Mouse (Mus musculus) hindbrain, postnatal 0 days (tissue): ENCODE measurements around the gene Ttll11. TPM values are rescaled to one million over a fixed set of nuclear protein-coding genes. Genes with fewer than 3 reads are reported as not detected.

Experiments used
- ATAC-seq: fragments of 200-750 bp; cut with Nextera tagmentation; 2 replicates; pipeline ENCODE4 v1.8.0; 2017; ENCODE audit warnings: mild to moderate bottlenecking, moderate TSS enrichment, moderate library complexity
- DNase-seq: peaks from one replicate; pipeline ENCODE4 v3.0.0-alpha.2; 2015; ENCODE audit warnings: low spot score
- H3K27ac ChIP-seq: fragments of 300-500 bp; sonication (generic); 2 replicates; pipeline ENCODE4 v1.5.1; 2014; ENCODE audit warnings: mild to moderate bottlenecking
- H3K27me3 ChIP-seq: fragments of 300-500 bp; sonication (generic); 2 replicates; pipeline ENCODE4 v1.6.1; 2014; ENCODE audit warnings: low read length, mixed read lengths; ENCODE audit not compliant: insufficient read depth
- H3K36me3 ChIP-seq: fragments of 300-500 bp; sonication (generic); 2 replicates; pipeline ENCODE4 v1.6.1; 2014; ENCODE audit warnings: low read length, mixed read lengths; ENCODE audit not compliant: insufficient read depth
- H3K4me1 ChIP-seq: fragments of 300-500 bp; sonication (generic); 2 replicates; pipeline ENCODE4 v1.6.1; 2014; ENCODE audit warnings: antibody characterized with exemption, low read length, mixed read lengths; ENCODE audit not compliant: insufficient read depth
- H3K4me2 ChIP-seq: fragments of 300-500 bp; sonication (generic); 2 replicates; pipeline ENCODE4 v1.6.1; 2014; ENCODE audit warnings: low read depth, mild to moderate bottlenecking, low read length, moderate library complexity, mixed read lengths
- H3K4me3 ChIP-seq: fragments of 300-500 bp; sonication (generic); 2 replicates; pipeline ENCODE4 v1.5.1; 2014; ENCODE audit warnings: low read length
- H3K9ac ChIP-seq: fragments of 300-500 bp; sonication (generic); replicated peaks from 2 replicates; pipeline ENCODE4 v1.6.1; 2014; ENCODE audit warnings: mild to moderate bottlenecking, low read length, moderate library complexity, mixed read lengths
- H3K9me3 ChIP-seq: fragments of 300-500 bp; sonication (generic); 2 replicates; pipeline ENCODE4 v1.6.1; 2016; ENCODE audit warnings: low read length, mixed read lengths
- CTCF ChIP-seq: IDR thresholded peaks from 2 replicates; pipeline ENCODE4 v1.5.1; 2016; ENCODE audit warnings: antibody characterized with exemption, control low read depth, low read depth
- WGBS: fragments of 180-500 bp; shearing (Covaris S2); extraction: QIAGEN DNeasy Blood & Tissue Kit; methylation state at CpG from one replicate; pipeline ENCODE4 v1.1.7; 2014; 5-methylcytosine and 5-hydroxymethylcytosine counted together
- polyA plus RNA-seq: library from polyadenylated mRNA; unstranded; fragments of >200 nt; fragmentation: Nextera tagmentation; extraction: Ambion mirVana; gene quantifications from 2 replicates; pipeline ENCODE4 v1.2.1, GENCODE M21; 2015
- total RNA-seq: library from RNA; depleted of rRNA; stranded (reverse); fragments of >200 nt; gene quantifications from 2 replicates; pipeline ENCODE4 v1.2.3, GENCODE M21; 2014

The Ttll11 gene
- total and polyA plus RNA-seq, 2 experiments from 2014 or later = 5.8 to 8.2 TPM

DNA sequence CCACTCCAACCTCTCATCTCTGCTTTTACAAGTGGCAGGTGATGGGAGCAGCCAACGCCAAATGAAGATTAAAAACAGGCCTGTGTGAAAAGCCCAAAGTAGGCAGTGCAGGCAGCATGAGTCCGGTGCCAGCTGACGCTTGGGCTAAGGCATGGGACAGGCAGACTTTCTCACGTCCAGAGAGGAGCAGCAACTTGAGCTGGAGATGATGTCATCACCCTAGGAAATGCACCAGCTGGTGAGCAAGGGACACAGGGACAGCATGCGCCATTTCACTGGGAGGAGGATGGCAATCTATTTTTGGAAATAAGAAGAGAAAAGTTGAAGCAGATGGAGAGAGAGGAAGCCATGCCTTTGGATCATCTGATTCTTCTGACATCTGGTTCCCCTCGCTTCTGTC is 51.6 kb downstream of the Ttll11 start:
- H3K4me1 ChIP-seq = no peaks in the 10 kb centered on the region
- WGBS = 66% methylated on average over 6 of the region's 6 CpGs
- H3K36me3 ChIP-seq = no peaks in the 10 kb centered on the region
- DNase-seq (no peak), ATAC-seq (peak; percentile 41; the same call in 1 of the 2 replicates)
- no peak overlapping the region for H3K9ac ChIP-seq
- H3K27ac ChIP-seq = no peak overlapping the region
- no peaks in the 10 kb centered on the region for H3K27me3 ChIP-seq
- TF ChIP-seq CTCF = no peak
- H3K9me3 ChIP-seq = no peaks in the 10 kb centered on the region
- H3K4me3 ChIP-seq = no peak overlapping the region
- no peak overlapping the region for H3K4me2 ChIP-seq

GRCm38 (mm10) chr2:35924947-35925346 is 54.8 kb downstream of the Ttll11 start:
- TF ChIP-seq CTCF = no peak
- no peak for ATAC-seq
- H3K4me3 ChIP-seq = no peak overlapping the region
- H3K27ac ChIP-seq = no peak overlapping the region
- H3K9ac ChIP-seq = no peak overlapping the region
- DNase-seq = no peak
- H3K27me3 ChIP-seq = no peaks in the 10 kb centered on the region
- no peak overlapping the region for H3K4me2 ChIP-seq
- H3K36me3 ChIP-seq = no peaks in the 10 kb centered on the region
- no peaks in the 10 kb centered on the region for H3K9me3 ChIP-seq
- WGBS = 76% methylated on average over 4 of the region's 4 CpGs
- no peaks in the 10 kb centered on the region for H3K4me1 ChIP-seq

- DNase-seq (no peak), ATAC-seq (no peak)
- no peak overlapping the region for H3K4me3 ChIP-seq
- H3K9me3 ChIP-seq = no peaks in the 10 kb centered on the region
- H3K4me1 ChIP-seq = no peaks in the 10 kb centered on the region
- H3K4me2 ChIP-seq = no peak overlapping the region
- no peak for TF ChIP-seq CTCF
- 70% methylated on average over 3 of the region's 3 CpGs for WGBS
- no peak overlapping the region for H3K9ac ChIP-seq
- no peak overlapping the region for H3K27ac ChIP-seq
- no peaks in the 10 kb centered on the region for H3K27me3 ChIP-seq
- no peaks in the 10 kb centered on the region for H3K36me3 ChIP-seq
These were observed 56.8 kb downstream of the Ttll11 start for GRCm38 (mm10) chr2:35922956-35923355.

- no peak for TF ChIP-seq CTCF
- Histone ChIP-seq H3K4me3 (no peak overlapping the region), H3K9me3 (no peaks in the 10 kb centered on the region), H3K27ac (no peak overlapping the region), H3K27me3 (no peaks in the 10 kb centered on the region), H3K36me3 (no peaks in the 10 kb centered on the region), H3K9ac (no peak overlapping the region), H3K4me1 (no peaks in the 10 kb centered on the region), H3K4me2 (no peak overlapping the region)
- 81% methylated on average over 4 of the region's 4 CpGs for WGBS
- no peak for DNase-seq
- ATAC-seq = no peak
These were observed 67.6 kb downstream of the Ttll11 start for GRCm38 (mm10) chr2:35912090-35912489.

GRCm38 (mm10) chr2:35911675-35912074 is 68.0 kb downstream of the Ttll11 start:
- Histone ChIP-seq H3K4me3 (no peak overlapping the region), H3K9ac (no peak overlapping the region), H3K27ac (no peak overlapping the region), H3K4me2 (no peak overlapping the region), H3K4me1 (no peaks in the 10 kb centered on the region), H3K9me3 (no peaks in the 10 kb centered on the region), H3K36me3 (no peaks in the 10 kb centered on the region), H3K27me3 (no peaks in the 10 kb centered on the region)
- no peak for TF ChIP-seq CTCF
- 88% methylated on average over 1 of the region's 1 CpGs for WGBS
- DNase-seq (no peak), ATAC-seq (no peak)

DNA sequence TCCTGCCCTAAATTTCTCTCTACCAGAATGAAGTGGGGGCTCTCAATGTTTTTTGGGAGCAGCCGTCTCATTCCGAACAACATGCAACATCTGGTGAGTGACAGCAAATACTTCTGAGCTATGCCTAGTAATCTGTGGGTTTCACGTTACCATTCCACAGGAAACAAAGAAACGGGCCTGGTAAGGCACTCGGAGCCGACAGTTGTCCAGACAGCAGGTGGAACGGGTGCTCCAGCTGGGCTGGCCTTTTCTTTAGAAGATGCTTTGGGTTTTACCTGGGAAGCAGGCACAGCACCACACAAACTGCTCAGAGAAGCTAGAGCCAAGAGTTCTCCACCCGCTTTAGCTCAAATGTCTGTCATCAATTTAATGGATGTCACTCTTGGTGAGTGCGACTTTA is 69.0 kb downstream of the Ttll11 start:
- Histone ChIP-seq H3K36me3 (no peaks in the 10 kb centered on the region), H3K4me1 (no peaks in the 10 kb centered on the region), H3K27ac (no peak overlapping the region), H3K4me3 (no peak overlapping the region), H3K4me2 (no peak overlapping the region), H3K27me3 (no peaks in the 10 kb centered on the region), H3K9me3 (no peaks in the 10 kb centered on the region), H3K9ac (no peak overlapping the region)
- ATAC-seq (no peak), DNase-seq (no peak)
- TF ChIP-seq CTCF = no peak
- 65% methylated on average over 9 of the region's 9 CpGs for WGBS

- H3K4me2 ChIP-seq = no peak overlapping the region
These were observed 70.4 kb downstream of the Ttll11 start for GRCm38 (mm10) chr2:35909353-35909752.

More at GRCm38 (mm10) chr2:35909353-35909752, 70.4 kb downstream of the Ttll11 start:
- H3K4me1 ChIP-seq = no peaks in the 10 kb centered on the region
- no peaks in the 10 kb centered on the region for H3K36me3 ChIP-seq
- H3K9ac ChIP-seq = no peak overlapping the region
- H3K27me3 ChIP-seq = no peaks in the 10 kb centered on the region
- no peaks in the 10 kb centered on the region for H3K9me3 ChIP-seq
- DNase-seq (no peak), ATAC-seq (no peak)
- TF ChIP-seq CTCF = peak; percentile 27; the same call in 1 of the 2 replicates
- H3K4me3 ChIP-seq = no peak overlapping the region
- H3K27ac ChIP-seq = no peak overlapping the region
- WGBS = 97% methylated on average over 4 of the region's 4 CpGs
